ENCODE assay signal across 15 mouse cellular contexts in the genomic region with DNA sequence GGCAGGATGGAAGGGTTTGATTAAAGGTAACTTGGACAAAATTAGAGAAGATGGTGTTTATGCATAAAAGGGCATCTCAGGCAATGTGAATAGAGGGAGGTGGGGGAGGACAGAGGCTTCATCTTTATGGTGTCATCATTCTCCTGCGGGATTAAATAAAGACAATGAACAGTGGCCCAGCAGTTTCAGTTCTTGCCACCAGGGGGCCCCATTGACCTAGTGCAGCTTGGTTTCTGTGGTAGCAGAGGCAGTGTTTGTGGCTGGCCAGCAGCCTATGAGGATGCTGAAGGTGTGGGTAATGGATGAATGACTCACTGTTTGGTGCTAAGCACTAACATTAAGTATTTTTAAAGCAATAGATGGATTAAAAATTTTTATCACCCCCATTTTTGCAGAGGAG.
DNase-seq lines count a peak whose midpoint lies in the region; ATAC-seq and TF ChIP-seq lines count a peak whose summit lies in the region.
"Had no signal": no experiment of that assay in that cellular context is flagged by ENCODE, and none has a peak within 500 bp of the region (broad histone marks: within the 10 kb centered on the region; RNA-seq: fewer than 3 reads in every experiment).

No protein-coding gene starts in this region.

- TF ChIP-seq CTCF in left cerebral cortex, adult 2 months (IDR thresholded peaks at IDR 0.05), result peak; percentile 14

- peak; percentile 2 for DNase-seq in CD4-positive, CD25-positive, alpha-beta regulatory T cell, adult 2 months (ENCODE audit: low read depth, low spot score)
- no peak for DNase-seq in left cerebral cortex, adult 2 months (ENCODE audit: extremely low spot score in 1 of 2, low spot score in 2 of 2)
- no peak for DNase-seq in left cerebral cortex, adult 8-10 months (ENCODE audit: low spot score in 2 of 2)
- peak; percentile 13 for DNase-seq in A20 (ENCODE audit: low read depth, low spot score)
- peak; percentile 66 for DNase-seq in ZHBTc4 (ENCODE audit: low read depth, low spot score)
- DNase-seq in MN1 (ENCODE audit: low spot score), result no peak
- no peak for DNase-seq in layer of hippocampus, postnatal 14 days (ENCODE audit: low spot score in 2 of 2)
- DNase-seq: adrenal gland, postnatal 25 days; lung, postnatal 36 days; midbrain, embryonic 14.5 days had no signal

- ATAC-seq in CD4-positive, CD25-positive, alpha-beta regulatory T cell, adult 4 months, result no peak
- ATAC-seq: intestine, embryonic 16.5 days had no signal

- no peak overlapping the region for H3K4me3 ChIP-seq in left cerebral cortex, adult 2 months
- H3K4me3 ChIP-seq: embryonic facial prominence, embryonic 13.5 days; forebrain, embryonic 12.5 days; limb, embryonic 15.5 days had no signal

- no peak overlapping the region for H3K27ac ChIP-seq in left cerebral cortex, adult 2 months
- H3K27ac ChIP-seq: embryonic facial prominence, embryonic 13.5 days; forebrain, embryonic 12.5 days; limb, embryonic 15.5 days had no signal

- intact Hi-C loops in left cerebral cortex, adult 2 months (cut with DNase I), result no loop called here

Comparison
In these comparisons a context has a peak if more than half of its experiments do, and no peak if none do; other contexts are left out.
1. DNase-seq: peak in CD4-positive, CD25-positive, alpha-beta regulatory T cell, adult 2 months (single experiment), A20 (single experiment) and ZHBTc4 (single experiment); none in left cerebral cortex, adult 2 months (0 of 2), left cerebral cortex, adult 8-10 months (0 of 2), MN1 (single experiment) and layer of hippocampus, postnatal 14 days (0 of 2).